Mouse (Mus musculus) myocyte (in vitro differentiated cells): ENCODE results near the gene Fbxl20. TPM values are rescaled to one million over a fixed set of nuclear protein-coding genes. Genes with fewer than 3 reads are reported as not detected.

Experiments used
- H3K27me3 ChIP-seq: one replicate; pipeline ENCODE4 v1.6.1; 2011; ENCODE audit not compliant: control insufficient read depth, insufficient read depth, insufficient read length
- H3K36me3 ChIP-seq: one replicate; pipeline ENCODE4 v1.6.1; 2011; ENCODE audit not compliant: control insufficient read depth, insufficient read depth
- H3K4me2 ChIP-seq: one replicate; pipeline ENCODE4 v1.6.1; 2011; ENCODE audit warnings: low read depth, control low read depth
- H3K4me3 ChIP-seq: one replicate; pipeline ENCODE4 v1.5.1; 2011; ENCODE audit warnings: mild to moderate bottlenecking, control low read depth, moderate library complexity
- H3K79me2 ChIP-seq: one replicate; pipeline ENCODE4 v1.6.1; 2011; ENCODE audit not compliant: control insufficient read depth, insufficient read depth
- H3ac ChIP-seq: one replicate; pipeline ENCODE4 v1.6.1; 2011; ENCODE audit not compliant: control insufficient read depth, insufficient read length
- CEBPB ChIP-seq: IDR thresholded peaks from 2 replicates; pipeline ENCODE4 v1.6.1; 2011; ENCODE audit warnings: mild to moderate bottlenecking, moderate library complexity; ENCODE audit not compliant: poor library complexity, insufficient read depth, severe bottlenecking
- E2F4 ChIP-seq: IDR thresholded peaks from one replicate; pipeline ENCODE4 v1.6.1; 2011; ENCODE audit warnings: mild to moderate bottlenecking, control low read depth, moderate library complexity; ENCODE audit not compliant: insufficient read depth
- MAX ChIP-seq: IDR thresholded peaks from one replicate; pipeline ENCODE4 v1.6.1; 2011; ENCODE audit warnings: low read depth, mild to moderate bottlenecking, control low read depth
- MYOD1 ChIP-seq, 3 experiments: IDR thresholded peaks; one replicate each; pipeline ENCODE4 v1.6.1; 2011; ENCODE audit warnings: control low read depth in 2 of 3, low read depth in 2 of 3, mild to moderate bottlenecking in 2 of 3, moderate library complexity in 1 of 3; ENCODE audit not compliant: insufficient read length in 2 of 3, control insufficient read depth in 1 of 3
- MYOG ChIP-seq, 3 experiments: IDR thresholded peaks; one replicate each; pipeline ENCODE4 v1.6.1; 2011; ENCODE audit warnings: control low read depth in 2 of 3, low read depth in 2 of 3, mild to moderate bottlenecking in 2 of 3; ENCODE audit not compliant: insufficient read length in 2 of 3, control insufficient read depth in 1 of 3, insufficient read depth in 1 of 3
- POLR2A ChIP-seq: IDR thresholded peaks from one replicate; pipeline ENCODE4 v1.6.1; 2011; ENCODE audit warnings: low read depth, mild to moderate bottlenecking, control low read depth, moderate library complexity; ENCODE audit not compliant: insufficient read length
- POLR2AphosphoS2 ChIP-seq: IDR thresholded peaks from one replicate; pipeline ENCODE4 v1.6.1; 2011; ENCODE audit warnings: low read depth, control low read depth; ENCODE audit not compliant: insufficient read length
- REST ChIP-seq: IDR thresholded peaks from one replicate; pipeline ENCODE4 v1.6.1; 2011; ENCODE audit warnings: mild to moderate bottlenecking, control low read depth, moderate library complexity; ENCODE audit not compliant: insufficient read depth, insufficient read length
- SRF ChIP-seq: IDR thresholded peaks from one replicate; pipeline ENCODE4 v1.6.1; 2011; ENCODE audit warnings: low read depth; ENCODE audit not compliant: control insufficient read depth, insufficient read length
- TCF12 ChIP-seq: IDR thresholded peaks from one replicate; pipeline ENCODE4 v1.6.1; 2011; ENCODE audit warnings: mild to moderate bottlenecking, control low read depth; ENCODE audit not compliant: poor library complexity, insufficient read depth, severe bottlenecking
- TCF3 ChIP-seq: IDR thresholded peaks from one replicate; pipeline ENCODE4 v1.6.1; 2011; ENCODE audit warnings: low read depth, control low read depth; ENCODE audit not compliant: insufficient read length
- USF1 ChIP-seq: IDR thresholded peaks from one replicate; pipeline ENCODE4 v1.6.1; 2011; ENCODE audit warnings: low read depth, mild to moderate bottlenecking, control low read depth, moderate library complexity
- polyA plus RNA-seq: library from polyadenylated mRNA; unstranded; fragments of >200 nt; fragmentation: generic; extraction: Trizol; gene quantifications from one replicate; pipeline ENCODE4 v1.2.1, GENCODE M21; 2012; ENCODE audit warnings: missing spikeins

Gene Fbxl20
- polyA plus RNA-seq, 1 experiment, result 5.9 TPM

GRCm38 (mm10) chr11:98037871-98038270 is 112.3 kb downstream of the Fbxl20 start:
- no peaks in the 10 kb centered on the region for H3K27me3 ChIP-seq
- H3ac ChIP-seq, result no peak overlapping the region
- H3K4me3 ChIP-seq, result no peak overlapping the region
- no peaks in the 10 kb centered on the region for H3K79me2 ChIP-seq
- peak overlapping the region; percentile 53 for H3K4me2 ChIP-seq
- peaks cover 5% of the 10 kb centered on the region for H3K36me3 ChIP-seq
- no peak for TF ChIP-seq MAX
- no peak for TF ChIP-seq REST
- no peak for TF ChIP-seq TCF12
- no peak for TF ChIP-seq SRF
- no peak for TF ChIP-seq USF1
- no peak for TF ChIP-seq MYOD1 (IDR thresholded peaks at IDR 0.05; ENCODE audit: control insufficient read depth in 1 of 3, insufficient read length in 2 of 3, low read depth in 2 of 3)
- no peak for TF ChIP-seq CEBPB
- TF ChIP-seq E2F4, result no peak
- TF ChIP-seq MYOG (IDR thresholded peaks at IDR 0.05; ENCODE audit: control insufficient read depth in 1 of 3, insufficient read depth in 1 of 3, insufficient read length in 2 of 3, low read depth in 2 of 3), result no peak
- no peak for TF ChIP-seq POLR2A
- no peak for TF ChIP-seq TCF3
- TF ChIP-seq POLR2AphosphoS2, result no peak

GRCm38 (mm10) chr11:98035977-98036377 is 114.2 kb downstream of the Fbxl20 start:
- Histone ChIP-seq H3K36me3 (peaks cover 6% of the 10 kb centered on the region), H3K4me3 (no peak overlapping the region), H3ac (no peak overlapping the region), H3K27me3 (no peaks in the 10 kb centered on the region), H3K4me2 (peak overlapping the region; percentile 79), H3K79me2 (no peaks in the 10 kb centered on the region)
- TF ChIP-seq SRF (no peak), MYOD1 (IDR thresholded peaks at IDR 0.05; ENCODE audit: control insufficient read depth in 1 of 3, insufficient read length in 2 of 3, low read depth in 2 of 3) (peak in 2 of 3 experiments; percentile 36 to 76), MAX (no peak), USF1 (no peak), E2F4 (no peak), POLR2AphosphoS2 (peak; percentile 79), CEBPB (no peak), TCF3 (no peak), MYOG (IDR thresholded peaks at IDR 0.05; ENCODE audit: control insufficient read depth in 1 of 3, insufficient read depth in 1 of 3, insufficient read length in 2 of 3, low read depth in 2 of 3) (peak in 2 of 3 experiments; percentile 6 to 73), POLR2A (no peak), TCF12 (no peak), REST (no peak)

- Histone ChIP-seq H3ac (no peak overlapping the region), H3K4me3 (no peak overlapping the region), H3K79me2 (no peaks in the 10 kb centered on the region), H3K36me3 (peaks cover 12% of the 10 kb centered on the region), H3K27me3 (no peaks in the 10 kb centered on the region), H3K4me2 (peak overlapping the region; percentile 15)
- TF ChIP-seq TCF12 (no peak), SRF (no peak), MAX (no peak), TCF3 (no peak), MYOD1 (IDR thresholded peaks at IDR 0.05; ENCODE audit: control insufficient read depth in 1 of 3, insufficient read length in 2 of 3, low read depth in 2 of 3) (peak in 2 of 3 experiments; percentile 29 to 73), E2F4 (no peak), POLR2A (no peak), MYOG (IDR thresholded peaks at IDR 0.05; ENCODE audit: control insufficient read depth in 1 of 3, insufficient read depth in 1 of 3, insufficient read length in 2 of 3, low read depth in 2 of 3) (peak; percentile 39 to 81 (median 59)), USF1 (no peak), POLR2AphosphoS2 (no peak), CEBPB (no peak), REST (no peak)
Observed at GRCm38 (mm10) chr11:98034840-98035239, 115.4 kb downstream of the Fbxl20 start.

- Histone ChIP-seq H3K79me2 (no peaks in the 10 kb centered on the region), H3ac (no peak overlapping the region), H3K4me3 (no peak overlapping the region), H3K27me3 (no peaks in the 10 kb centered on the region), H3K36me3 (peaks cover 20% of the 10 kb centered on the region), H3K4me2 (peak overlapping the region; percentile 15)
- TF ChIP-seq USF1, result no peak
- peak in 1 of 3 experiments; percentile 49 for TF ChIP-seq MYOD1 (IDR thresholded peaks at IDR 0.05; ENCODE audit: control insufficient read depth in 1 of 3, insufficient read length in 2 of 3, low read depth in 2 of 3)
Observed at GRCm38 (mm10) chr11:98034061-98034460, 116.1 kb downstream of the Fbxl20 start.

Other genes starting within 250 kb of the Fbxl20 start
- gene Plxdc1, start 164.0 kb downstream of the Fbxl20 start, polyA plus RNA-seq, result 2.7 TPM
- 2.1 TPM for gene Arl5c, start 154.2 kb downstream of the Fbxl20 start, polyA plus RNA-seq
- gene Cacnb1, start 127.4 kb downstream of the Fbxl20 start, polyA plus RNA-seq, result 163 TPM
- 2,972 TPM for gene Rpl19, start 123.7 kb downstream of the Fbxl20 start, polyA plus RNA-seq
- gene Stac2, start 96.9 kb downstream of the Fbxl20 start, polyA plus RNA-seq, result 41.7 TPM
- 15.9 TPM for gene Med1, start 42.9 kb upstream of the Fbxl20 start, polyA plus RNA-seq
- gene Cdk12, start 52.7 kb upstream of the Fbxl20 start, polyA plus RNA-seq, result 7.3 TPM
- gene Neurod2, start 179.2 kb upstream of the Fbxl20 start, polyA plus RNA-seq, result not detected
- not detected for gene Ppp1r1b, start 198.0 kb upstream of the Fbxl20 start, polyA plus RNA-seq
- gene Stard3, start 208.0 kb upstream of the Fbxl20 start, polyA plus RNA-seq, result 25.8 TPM
- gene Tcap, start 233.4 kb upstream of the Fbxl20 start, polyA plus RNA-seq, result 131 TPM
- gene Pnmt, start 236.0 kb upstream of the Fbxl20 start, polyA plus RNA-seq, result 2.2 TPM